Mouse (Mus musculus) neural tube, embryonic 11.5 days (tissue): Measurements from ENCODE around the gene Serpinb7. TPM values are rescaled to one million over a fixed set of nuclear protein-coding genes. Genes with fewer than 3 reads are reported as not detected.

Source experiments
- ATAC-seq: fragments of 200-750 bp; cut with Nextera tagmentation; 2 replicates; pipeline ENCODE4 v1.8.0; 2017; ENCODE audit warnings: moderate number of reproducible peaks, mild to moderate bottlenecking, moderate TSS enrichment, moderate library complexity; ENCODE audit not compliant: insufficient read depth, low FRiP score, low TSS enrichment
- DNase-seq: peaks from one replicate; pipeline ENCODE4 v3.0.0-alpha.2; 2015; ENCODE audit warnings: low spot score
- H3K27ac ChIP-seq: fragments of 300-500 bp; sonication (generic); 2 replicates; pipeline ENCODE4 v1.5.1; 2014; ENCODE audit warnings: low read depth, mild to moderate bottlenecking, low read length
- H3K27me3 ChIP-seq: fragments of 300-500 bp; sonication (generic); 2 replicates; pipeline ENCODE4 v1.6.1; 2014; ENCODE audit warnings: mild to moderate bottlenecking, low read length, mixed read lengths; ENCODE audit not compliant: control insufficient read depth, insufficient read depth
- H3K36me3 ChIP-seq: fragments of 300-500 bp; sonication (generic); 2 replicates; pipeline ENCODE4 v1.6.1; 2014; ENCODE audit warnings: mild to moderate bottlenecking, low read length, moderate library complexity, mixed read lengths; ENCODE audit not compliant: control insufficient read depth, insufficient read depth
- H3K4me1 ChIP-seq: fragments of 300-500 bp; sonication (generic); 2 replicates; pipeline ENCODE4 v1.6.1; 2014; ENCODE audit warnings: low read length, mixed read lengths; ENCODE audit not compliant: control insufficient read depth, insufficient read depth
- H3K4me2 ChIP-seq: fragments of 300-500 bp; sonication (generic); 2 replicates; pipeline ENCODE4 v1.6.1; 2014; ENCODE audit warnings: low read depth, mild to moderate bottlenecking, moderate library complexity
- H3K4me3 ChIP-seq: fragments of 300-500 bp; sonication (generic); 2 replicates; pipeline ENCODE4 v1.5.1; 2014; ENCODE audit warnings: low read depth, low read length
- H3K9ac ChIP-seq: fragments of 300-500 bp; sonication (generic); 2 replicates; pipeline ENCODE4 v1.6.1; 2014; ENCODE audit warnings: mild to moderate bottlenecking, low read length
- H3K9me3 ChIP-seq: fragments of 300-500 bp; sonication (generic); 2 replicates; pipeline ENCODE4 v1.6.1; 2016; ENCODE audit warnings: low read length; ENCODE audit not compliant: control insufficient read depth
- WGBS: fragments of 180-500 bp; shearing (Covaris S2); extraction: QIAGEN DNeasy Blood & Tissue Kit; methylation state at CpG from one replicate; pipeline ENCODE4 v1.1.7; 2014; 5-methylcytosine and 5-hydroxymethylcytosine counted together
- polyA plus RNA-seq: library from polyadenylated mRNA; unstranded; fragments of >200 nt; fragmentation: Nextera tagmentation; extraction: Ambion mirVana; gene quantifications from 2 replicates; pipeline ENCODE4 v1.2.1, GENCODE M21; 2014

Serpinb7 gene
- polyA plus RNA-seq, 1 experiment from 2014 or later = not detected

DNA sequence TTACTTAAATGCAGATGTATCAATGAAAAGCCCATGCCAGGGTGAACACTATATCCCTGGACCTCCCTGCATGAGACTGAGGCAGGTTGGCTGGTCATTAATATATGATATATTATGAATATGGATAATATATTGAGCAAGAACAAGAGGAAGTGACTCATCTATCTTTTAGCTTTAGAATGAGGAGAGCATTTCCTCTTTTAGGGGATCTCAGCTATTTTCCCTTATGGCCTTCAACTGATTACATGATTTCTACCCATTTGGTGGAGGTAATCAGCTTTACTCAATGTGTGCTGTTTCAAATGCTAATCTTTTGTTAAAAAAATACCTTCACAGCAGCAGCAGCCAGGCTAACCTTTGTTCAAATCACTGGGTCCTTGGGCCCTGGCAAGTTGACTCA is 18.0 kb upstream of the Serpinb7 start:
- Histone ChIP-seq H3K4me2 (no peak overlapping the region), H3K4me1 (no peaks in the 10 kb centered on the region), H3K4me3 (no peak overlapping the region), H3K27me3 (no peaks in the 10 kb centered on the region), H3K9me3 (no peaks in the 10 kb centered on the region), H3K27ac (no peak overlapping the region), H3K36me3 (no peaks in the 10 kb centered on the region), H3K9ac (no peak overlapping the region)
- DNase-seq (no peak), ATAC-seq (no peak)

DNA sequence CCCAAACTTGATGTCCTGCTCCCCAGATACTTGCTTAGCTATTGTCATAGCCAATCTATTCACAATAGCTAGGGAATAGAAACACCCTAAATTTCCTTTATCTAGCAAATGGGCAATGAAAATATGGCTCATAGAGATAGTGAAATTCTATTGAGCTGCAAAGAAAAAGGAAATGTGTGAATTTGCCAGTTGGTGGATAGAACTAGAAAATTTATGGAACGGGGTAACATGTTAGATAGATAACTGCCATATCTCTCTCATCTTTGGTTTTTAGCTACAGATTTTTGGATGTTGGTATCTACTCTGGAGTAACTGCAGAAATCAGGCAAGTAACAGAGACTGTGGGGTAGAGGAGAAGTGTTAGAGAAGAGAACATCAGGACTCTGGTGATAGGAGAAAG is 17.1 kb upstream of the Serpinb7 start:
- H3K9ac ChIP-seq = no peak overlapping the region
- no peak overlapping the region for H3K27ac ChIP-seq
- ATAC-seq (no peak), DNase-seq (no peak)
- 92% methylated on average over 1 of the region's 1 CpGs for WGBS
- no peaks in the 10 kb centered on the region for H3K9me3 ChIP-seq
- no peak overlapping the region for H3K4me2 ChIP-seq
- no peak overlapping the region for H3K4me3 ChIP-seq
- no peaks in the 10 kb centered on the region for H3K27me3 ChIP-seq
- no peaks in the 10 kb centered on the region for H3K36me3 ChIP-seq
- H3K4me1 ChIP-seq = no peaks in the 10 kb centered on the region

DNA sequence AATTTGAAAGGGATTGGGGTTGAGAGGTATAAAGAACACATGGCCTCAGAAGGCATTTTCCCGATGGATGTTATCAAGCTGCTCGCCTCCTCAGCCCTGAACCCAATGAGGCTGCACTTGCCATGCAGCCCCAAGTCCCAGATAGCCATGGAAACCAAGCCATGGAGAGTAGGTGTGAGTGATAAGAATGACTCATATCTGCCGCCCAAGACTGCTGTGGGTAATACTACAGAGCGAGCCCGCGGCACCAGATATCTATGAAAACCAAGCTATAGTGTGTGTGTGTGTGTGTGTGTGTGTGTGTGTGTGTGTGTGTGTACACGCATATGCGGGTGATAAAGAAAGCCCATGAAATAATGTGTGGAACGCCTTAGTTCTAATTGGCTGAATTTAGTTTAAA is 14.9 kb upstream of the Serpinb7 start:
- Histone ChIP-seq H3K4me2 (no peak overlapping the region), H3K4me3 (no peak overlapping the region), H3K4me1 (no peaks in the 10 kb centered on the region), H3K36me3 (no peaks in the 10 kb centered on the region), H3K9ac (no peak overlapping the region), H3K27me3 (no peaks in the 10 kb centered on the region), H3K27ac (no peak overlapping the region), H3K9me3 (no peaks in the 10 kb centered on the region)
- DNase-seq (no peak), ATAC-seq (no peak)
- 91% methylated on average over 9 of the region's 9 CpGs for WGBS

DNA sequence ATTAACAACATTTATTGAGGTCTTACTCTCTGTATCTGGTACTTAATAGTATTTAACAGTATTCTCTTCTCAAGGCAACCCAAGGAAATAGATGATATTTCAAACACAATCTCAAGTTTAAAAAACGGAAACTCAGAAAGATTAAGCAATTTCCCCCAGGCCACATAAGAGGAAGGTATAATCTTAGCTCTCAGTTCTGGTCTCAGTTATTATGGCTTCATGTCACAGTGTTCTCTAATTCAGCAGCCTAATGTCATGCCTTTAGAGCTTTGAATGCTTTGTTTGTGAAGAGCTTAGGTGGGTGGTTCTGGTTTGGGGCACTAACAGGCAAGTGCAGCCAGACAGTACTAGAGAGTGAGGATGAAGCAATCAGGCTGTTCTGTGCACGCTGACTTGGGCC is 9.7 kb upstream of the Serpinb7 start:
- ATAC-seq = no peak
- no peak overlapping the region for H3K27ac ChIP-seq
- no peaks in the 10 kb centered on the region for H3K36me3 ChIP-seq
- H3K4me2 ChIP-seq = no peak overlapping the region
- no peaks in the 10 kb centered on the region for H3K4me1 ChIP-seq
- no peaks in the 10 kb centered on the region for H3K9me3 ChIP-seq
- no peak for DNase-seq
- H3K4me3 ChIP-seq = no peak overlapping the region
- H3K9ac ChIP-seq = no peak overlapping the region
- 90% methylated on average over 2 of the region's 2 CpGs for WGBS
- no peaks in the 10 kb centered on the region for H3K27me3 ChIP-seq

DNA sequence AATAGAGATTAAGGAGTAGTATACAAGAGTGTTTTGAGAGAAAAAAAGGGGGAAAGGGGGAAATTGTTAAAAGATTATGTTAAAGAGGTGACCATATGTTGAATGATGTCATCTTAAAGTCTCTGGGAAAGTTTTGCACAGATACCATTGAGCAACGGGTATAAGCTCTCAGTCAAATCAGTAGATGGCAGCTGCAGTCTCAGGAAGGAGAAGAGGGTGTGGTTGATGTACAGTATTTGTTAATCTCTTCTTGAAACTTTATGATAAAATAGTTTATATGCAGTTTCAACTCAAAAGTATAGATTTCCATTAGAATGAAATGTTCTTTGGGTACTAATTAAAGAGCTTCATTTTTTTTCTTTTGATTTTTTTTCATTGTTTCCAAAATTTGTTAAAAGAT is 2.0 kb upstream of the Serpinb7 start:
- Histone ChIP-seq H3K4me1 (no peaks in the 10 kb centered on the region), H3K36me3 (no peaks in the 10 kb centered on the region), H3K9ac (no peak overlapping the region), H3K4me2 (no peak overlapping the region), H3K4me3 (no peak overlapping the region), H3K9me3 (no peaks in the 10 kb centered on the region), H3K27ac (no peak overlapping the region), H3K27me3 (no peaks in the 10 kb centered on the region)
- no peak for DNase-seq
- WGBS = 77% methylated on average over 1 of the region's 1 CpGs
- no peak for ATAC-seq

DNA sequence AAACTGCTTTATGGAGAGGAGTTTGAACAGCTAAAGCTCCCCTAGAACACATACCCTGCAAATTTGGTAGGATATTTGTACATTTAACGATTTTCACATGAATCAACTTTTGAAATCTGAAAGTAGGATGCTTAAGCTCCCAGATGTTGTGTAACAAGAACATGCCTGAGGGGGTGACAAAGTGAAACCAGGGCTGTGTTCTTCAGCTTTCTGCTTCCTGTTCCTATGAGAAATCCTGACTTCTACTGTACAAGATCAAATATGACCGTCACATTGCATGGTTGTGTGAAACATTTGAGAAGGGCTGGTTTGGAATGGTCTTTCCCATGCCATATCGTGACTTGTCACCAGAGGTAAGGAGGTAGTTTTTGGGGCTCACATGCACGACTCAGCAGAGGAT is 2.6 kb downstream of the Serpinb7 start:
- Histone ChIP-seq H3K4me1 (no peaks in the 10 kb centered on the region), H3K36me3 (no peaks in the 10 kb centered on the region), H3K9me3 (no peaks in the 10 kb centered on the region), H3K27me3 (no peaks in the 10 kb centered on the region), H3K4me3 (no peak overlapping the region), H3K4me2 (no peak overlapping the region), H3K27ac (no peak overlapping the region), H3K9ac (no peak overlapping the region)
- no peak for DNase-seq
- no peak for ATAC-seq
- 88% methylated on average over 4 of the region's 4 CpGs for whole genome bisulfite sequencing

DNA sequence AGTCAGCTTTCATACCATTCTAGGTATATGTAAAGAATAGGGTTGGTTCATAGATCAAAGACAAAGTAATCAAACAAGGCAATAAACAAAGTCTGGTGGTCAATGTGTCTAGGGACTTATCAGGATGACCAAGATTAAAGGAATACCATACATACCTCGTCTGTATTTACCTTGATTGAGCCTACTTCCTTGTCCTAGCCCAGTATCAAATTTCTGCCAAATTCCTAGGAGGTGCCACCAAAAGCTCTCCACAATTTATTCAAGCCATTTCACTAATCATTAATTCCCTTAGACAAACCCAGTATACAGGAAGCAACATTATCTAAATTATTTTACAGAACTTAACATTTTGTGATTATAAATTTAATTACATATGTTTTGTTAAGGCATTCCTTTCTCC is 15.2 kb downstream of the Serpinb7 start:
- H3K9ac ChIP-seq = no peak overlapping the region

DNA sequence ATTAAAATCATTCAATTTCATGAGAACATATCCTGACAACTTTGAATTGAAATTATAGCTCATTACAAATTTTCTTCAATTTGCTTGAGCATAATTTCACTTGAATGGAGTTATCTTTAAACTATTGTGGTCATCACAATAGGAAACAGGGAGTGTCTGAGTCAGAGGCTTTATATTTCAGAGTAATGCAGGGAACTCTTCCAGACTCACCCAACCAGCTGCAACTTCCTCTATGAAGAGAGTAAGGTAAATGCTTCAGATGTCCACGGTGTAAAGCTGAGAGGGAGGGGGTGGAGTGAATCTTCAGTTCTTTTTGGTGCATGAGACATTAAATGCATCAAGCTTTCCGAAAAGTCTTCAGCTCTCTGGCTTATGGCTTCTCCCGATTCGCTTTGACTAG is 23.0 kb downstream of the Serpinb7 start:
- H3K4me1 ChIP-seq = no peaks in the 10 kb centered on the region
- no peak overlapping the region for H3K4me2 ChIP-seq
- H3K27ac ChIP-seq = no peak overlapping the region
- H3K4me3 ChIP-seq = no peak overlapping the region
- H3K9me3 ChIP-seq = no peaks in the 10 kb centered on the region
- WGBS = 79% methylated on average over 4 of the region's 4 CpGs
- no peak overlapping the region for H3K9ac ChIP-seq
- no peak for ATAC-seq
- H3K27me3 ChIP-seq = no peaks in the 10 kb centered on the region
- DNase-seq = no peak
- H3K36me3 ChIP-seq = no peaks in the 10 kb centered on the region

More for the DNA sequence above, 15.2 kb downstream of the Serpinb7 start:
- ATAC-seq = no peak
- DNase-seq = no peak
- H3K9me3 ChIP-seq = no peaks in the 10 kb centered on the region
- no peaks in the 10 kb centered on the region for H3K4me1 ChIP-seq
- H3K27me3 ChIP-seq = no peaks in the 10 kb centered on the region
- WGBS = 37% methylated on average over 1 of the region's 1 CpGs
- no peaks in the 10 kb centered on the region for H3K36me3 ChIP-seq
- H3K27ac ChIP-seq = no peak overlapping the region
- H3K4me3 ChIP-seq = no peak overlapping the region
- H3K4me2 ChIP-seq = no peak overlapping the region

DNA sequence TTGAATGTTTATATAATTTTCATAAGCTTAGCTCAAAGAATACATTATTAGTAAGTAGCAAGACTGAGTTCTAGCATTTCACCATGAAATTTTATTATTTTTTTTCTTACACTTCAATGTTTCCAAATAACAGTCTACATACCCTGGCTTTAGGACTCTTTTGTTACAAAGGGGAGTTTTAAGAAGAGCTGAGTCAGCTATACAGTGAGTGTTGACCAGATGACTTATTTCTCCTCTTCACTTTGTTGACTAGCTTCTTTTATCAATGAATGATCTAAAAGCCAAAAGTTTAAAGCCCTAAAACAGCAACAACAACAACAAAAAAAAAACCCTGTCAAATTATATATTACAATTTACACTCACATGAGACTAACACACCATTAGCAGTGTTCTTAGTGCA is 31.8 kb downstream of the Serpinb7 start:
- H3K27ac ChIP-seq = no peak overlapping the region
- H3K4me3 ChIP-seq = no peak overlapping the region
- no peaks in the 10 kb centered on the region for H3K9me3 ChIP-seq
- no peak overlapping the region for H3K9ac ChIP-seq
- H3K27me3 ChIP-seq = no peaks in the 10 kb centered on the region
- H3K4me1 ChIP-seq = no peaks in the 10 kb centered on the region
- no peak for ATAC-seq
- no peak for DNase-seq
- no peak overlapping the region for H3K4me2 ChIP-seq
- H3K36me3 ChIP-seq = no peaks in the 10 kb centered on the region
